Mouse (Mus musculus) erythroblast, embryonic 14.5 days (primary cell): ENCODE measurements around the gene Tusc2. TPM values are rescaled to one million over a fixed set of nuclear protein-coding genes. Genes with fewer than 3 reads are reported as not detected.
A peak's percentile ranks its signal among the peaks of the same experiment; 100 is the strongest.

ENCODE experiments used
- H3K27me3 ChIP-seq: 2 replicates; pipeline ENCODE4 v1.6.1; 2012; ENCODE audit warnings: inconsistent platforms; ENCODE audit not compliant: control insufficient read depth
- H3K36me3 ChIP-seq: 2 replicates; pipeline ENCODE4 v1.6.1; 2012; ENCODE audit warnings: mild to moderate bottlenecking, inconsistent platforms; ENCODE audit not compliant: control insufficient read depth
- H3K4me1 ChIP-seq: 2 replicates; pipeline ENCODE4 v1.6.1; 2012; ENCODE audit warnings: inconsistent platforms; ENCODE audit not compliant: control insufficient read depth
- H3K4me3 ChIP-seq: replicated peaks from 2 replicates; pipeline ENCODE3; 2012; ENCODE audit warnings: moderate library complexity, mild to moderate bottlenecking, inconsistent platforms
- H3K9me3 ChIP-seq: 2 replicates; pipeline ENCODE4 v1.6.1; 2012; ENCODE audit warnings: low read length, inconsistent platforms, mixed read lengths; ENCODE audit not compliant: control insufficient read depth
- GATA1 ChIP-seq: IDR thresholded peaks from 2 replicates; pipeline ENCODE4 v1.6.1; 2012; ENCODE audit warnings: low read length, inconsistent platforms, mixed read lengths
- TAL1 ChIP-seq: IDR thresholded peaks from 3 replicates; pipeline ENCODE4 v1.6.1; 2012; ENCODE audit warnings: low read length, inconsistent platforms, mixed read lengths
- polyA plus RNA-seq: library from polyadenylated mRNA; stranded (reverse); fragments of >175 nt; gene quantifications from 2 replicates; pipeline ENCODE4 v1.2.3, GENCODE M21; 2012

Gene Tusc2
- polyA plus RNA-seq, 1 experiment: 3.7 TPM

- TF ChIP-seq GATA1 (no peak), TAL1 (no peak)
- Histone ChIP-seq H3K4me1 (peaks cover 51% of the 10 kb centered on the region), H3K27me3 (peaks cover 49% of the 10 kb centered on the region)
These were observed 38.2 kb downstream of the Tusc2 start for GRCm38 (mm10) chr9:107601275-107601674.

DNA sequence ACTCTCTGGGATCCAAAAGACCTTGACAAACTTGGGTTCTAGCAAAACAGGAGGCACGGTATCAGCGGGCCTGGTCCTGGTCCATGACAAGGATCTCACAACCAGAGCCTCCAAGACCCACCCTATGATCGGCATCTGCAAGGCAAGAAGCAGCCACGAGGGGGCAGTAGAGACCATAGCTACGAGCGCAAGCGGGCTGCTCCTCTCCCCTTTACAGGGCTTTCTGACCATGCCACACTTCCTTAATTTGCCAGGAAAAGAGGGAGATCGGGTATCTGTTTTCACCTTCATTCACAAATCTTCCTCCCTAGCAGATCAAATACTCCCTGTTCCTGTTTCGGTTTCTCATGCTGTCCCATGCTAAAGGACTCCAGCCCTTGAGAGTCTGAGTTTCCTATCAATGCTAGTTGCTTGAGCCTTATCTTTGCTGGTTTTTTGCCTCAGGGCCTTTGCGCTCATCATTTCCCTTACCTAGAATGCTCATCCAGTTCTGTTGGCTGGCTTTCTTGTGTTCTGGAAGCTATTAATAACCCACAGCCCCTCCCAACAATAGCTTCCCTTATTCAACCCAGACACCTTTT, 39.1 kb downstream of the Tusc2 start:
- H3K9me3 ChIP-seq: no peaks in the 10 kb centered on the region
- peaks cover 52% of the 10 kb centered on the region for H3K4me1 ChIP-seq
- H3K4me3 ChIP-seq: peak overlapping the region; percentile 39
- TF ChIP-seq TAL1: no peak
- TF ChIP-seq GATA1: peak; percentile 30; the same call in 1 of the 2 replicates
- peaks cover 51% of the 10 kb centered on the region for H3K27me3 ChIP-seq
- H3K36me3 ChIP-seq: no peaks in the 10 kb centered on the region

More at GRCm38 (mm10) chr9:107601275-107601674, 38.2 kb downstream of the Tusc2 start:
- no peak overlapping the region for H3K4me3 ChIP-seq
- H3K9me3 ChIP-seq: no peaks in the 10 kb centered on the region
- H3K36me3 ChIP-seq: no peaks in the 10 kb centered on the region; the same call in 1 of the 2 replicates

DNA sequence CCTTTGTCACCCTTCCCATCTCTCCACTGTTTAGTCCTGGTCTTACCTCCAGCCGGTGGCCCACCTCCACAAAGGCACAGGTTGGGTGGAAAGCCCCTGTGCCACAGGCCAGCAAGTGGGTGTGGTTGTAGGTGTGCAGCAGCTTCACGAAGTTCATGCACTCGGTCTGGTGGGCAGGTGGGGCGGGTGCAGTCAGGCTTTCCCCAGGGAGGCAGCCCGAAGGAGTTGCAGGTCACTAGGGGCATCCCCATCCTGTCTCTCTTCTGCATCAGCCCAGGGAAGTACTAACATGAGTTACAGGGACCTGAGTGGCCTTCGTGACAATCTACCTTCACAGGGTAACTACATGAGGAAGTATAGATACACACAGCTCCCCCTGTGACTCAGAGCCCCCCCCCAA, 40.2 kb downstream of the Tusc2 start:
- TF ChIP-seq GATA1 (no peak), TAL1 (no peak)
- peaks cover 58% of the 10 kb centered on the region for H3K4me1 ChIP-seq
- peaks cover 49% of the 10 kb centered on the region for H3K27me3 ChIP-seq
- no peaks in the 10 kb centered on the region for H3K36me3 ChIP-seq
- no peaks in the 10 kb centered on the region for H3K9me3 ChIP-seq
- no peak overlapping the region for H3K4me3 ChIP-seq

- Histone ChIP-seq H3K27me3 (peaks cover 30% of the 10 kb centered on the region), H3K4me1 (peaks cover 56% of the 10 kb centered on the region), H3K4me3 (no peak overlapping the region), H3K9me3 (no peaks in the 10 kb centered on the region), H3K36me3 (no peaks in the 10 kb centered on the region)
- no peak for TF ChIP-seq TAL1
- no peak for TF ChIP-seq GATA1
These were observed 42.1 kb downstream of the Tusc2 start for GRCm38 (mm10) chr9:107605041-107605661.

DNA sequence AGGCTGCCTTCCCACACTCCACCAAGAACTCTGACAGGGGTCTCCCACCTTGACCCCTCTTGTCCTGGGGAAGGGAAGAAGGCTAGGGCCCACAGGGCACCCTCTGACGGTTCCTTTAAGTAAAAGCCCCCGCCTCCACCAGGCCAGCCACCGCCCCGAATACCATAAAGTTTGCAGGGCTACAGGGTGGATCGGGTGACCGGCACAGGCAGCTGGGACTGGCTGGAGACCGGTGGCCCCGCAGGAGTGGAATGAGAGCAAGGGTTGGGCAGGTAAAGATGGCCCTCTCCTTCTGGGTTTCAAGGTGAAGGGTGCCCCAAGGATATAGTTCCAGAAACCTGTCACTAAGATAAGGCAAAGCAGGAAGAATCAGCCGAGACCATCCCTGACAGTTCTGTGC, 43.5 kb downstream of the Tusc2 start:
- no peaks in the 10 kb centered on the region for H3K9me3 ChIP-seq
- no peak overlapping the region for H3K4me3 ChIP-seq
- H3K4me1 ChIP-seq: peaks cover 52% of the 10 kb centered on the region
- H3K36me3 ChIP-seq: no peaks in the 10 kb centered on the region
- H3K27me3 ChIP-seq: peaks cover 18% of the 10 kb centered on the region
- no peak for TF ChIP-seq GATA1
- TF ChIP-seq TAL1: no peak

GRCm38 (mm10) chr9:107607036-107607435, 44.0 kb downstream of the Tusc2 start:
- Histone ChIP-seq H3K36me3 (no peaks in the 10 kb centered on the region), H3K4me3 (no peak overlapping the region), H3K4me1 (peaks cover 52% of the 10 kb centered on the region), H3K9me3 (no peaks in the 10 kb centered on the region), H3K27me3 (peaks cover 18% of the 10 kb centered on the region)
- TF ChIP-seq TAL1: no peak
- no peak for TF ChIP-seq GATA1

- no peaks in the 10 kb centered on the region for H3K9me3 ChIP-seq
- no peak for TF ChIP-seq GATA1
- TF ChIP-seq TAL1: no peak
- H3K36me3 ChIP-seq: no peaks in the 10 kb centered on the region
- H3K4me3 ChIP-seq: no peak overlapping the region
- peaks cover 18% of the 10 kb centered on the region for H3K27me3 ChIP-seq
- peaks cover 49% of the 10 kb centered on the region for H3K4me1 ChIP-seq
These were observed 44.7 kb downstream of the Tusc2 start for GRCm38 (mm10) chr9:107607653-107608245.

GRCm38 (mm10) chr9:107608741-107609432, 45.8 kb downstream of the Tusc2 start, which contains the start of gene Sema3b:
TSS of gene Sema3b (minus strand) at chr9:107609229.
- peaks cover 14% of the 10 kb centered on the region for H3K27me3 ChIP-seq
- H3K4me1 ChIP-seq: peaks cover 55% of the 10 kb centered on the region
- no peaks in the 10 kb centered on the region for H3K9me3 ChIP-seq
- H3K4me3 ChIP-seq: no peak within 1 kb of the TSS
- peaks cover 2% of the 10 kb centered on the region for H3K36me3 ChIP-seq
- TF ChIP-seq TAL1 (no peak), GATA1 (no peak)

GRCm38 (mm10) chr9:107609433-107609830, 46.4 kb downstream of the Tusc2 start:
- TF ChIP-seq TAL1 (no peak), GATA1 (no peak)
- H3K4me3 ChIP-seq: no peak overlapping the region
- no peaks in the 10 kb centered on the region for H3K9me3 ChIP-seq
- peaks cover 55% of the 10 kb centered on the region for H3K4me1 ChIP-seq
- peaks cover 8% of the 10 kb centered on the region for H3K36me3 ChIP-seq
- H3K27me3 ChIP-seq: peaks cover 8% of the 10 kb centered on the region
